Mouse (Mus musculus) gastrocnemius, adult 8-10 months (tissue): Measurements from ENCODE around the gene Galns. TPM values are rescaled to one million over a fixed set of nuclear protein-coding genes. Genes with fewer than 3 reads are reported as not detected.

Experiments used
- DNase-seq, 2 experiments: peaks; one replicate each; pipeline ENCODE4 v3.0.0; 2022; ENCODE audit warnings: low spot score in 2 of 2
- total RNA-seq, 4 experiments: library from RNA; stranded (reverse); gene quantifications; 2 replicates each; pipeline ENCODE4 v1.2.4; 2022

The Galns gene
- total RNA-seq, 4 experiments from 2014 or later: 0.92 to 0.96 (median 0.93) TPM

GRCm38 (mm10) chr8:122568881-122569309 lies 42.4 kb downstream of the Galns start:
- no peak for DNase-seq

GRCm38 (mm10) chr8:122568109-122568504 lies 43.2 kb downstream of the Galns start:
- DNase-seq: no peak

GRCm38 (mm10) chr8:122567361-122568108 lies 43.7 kb downstream of the Galns start, which contains the start of gene Cdt1:
Gene Cdt1, plus strand, starts transcription at chr8:122568015.
- peak; percentile 89 to 93 for DNase-seq

DNA sequence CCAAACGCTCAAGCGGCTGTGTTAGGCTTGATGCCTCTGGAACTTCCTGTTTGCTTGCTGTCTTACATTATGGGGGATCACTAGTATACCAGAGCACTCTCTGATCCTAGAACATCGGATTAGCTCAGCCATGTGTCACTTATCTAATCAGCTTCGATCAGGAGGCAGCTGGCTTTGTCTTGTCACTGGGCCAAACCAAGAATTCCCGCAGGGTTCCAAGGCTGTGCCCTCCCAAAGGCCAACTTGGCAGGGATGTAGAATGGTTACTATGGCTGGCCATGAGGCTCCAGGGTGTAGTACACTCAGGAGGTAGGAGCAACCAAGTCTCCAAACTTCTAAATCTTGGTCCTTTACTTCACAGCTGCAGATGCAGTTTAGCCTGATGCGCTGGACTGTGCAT lies 44.5 kb downstream of the Galns start:
- no peak for DNase-seq

GRCm38 (mm10) chr8:122564363-122565352 lies 46.6 kb downstream of the Galns start:
- DNase-seq: no peak

DNA sequence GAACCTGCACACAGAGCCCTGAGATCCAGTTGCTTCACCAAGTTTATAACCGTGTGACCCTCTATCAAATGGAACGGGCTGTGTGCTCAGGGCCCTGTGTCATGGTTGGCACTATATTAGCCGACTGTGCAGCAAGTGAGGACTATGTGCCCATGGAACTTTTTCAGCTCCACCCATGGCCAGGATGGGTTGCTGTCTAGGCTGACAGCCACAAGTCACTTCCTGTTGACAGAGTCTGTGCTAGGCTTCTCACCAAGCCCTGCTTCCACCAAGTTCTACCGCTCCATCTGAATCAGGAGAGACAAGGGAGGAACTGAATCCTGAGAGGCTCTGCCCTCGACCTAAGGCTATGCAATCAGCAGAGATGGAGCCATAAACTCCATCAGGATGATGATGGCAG lies 50.1 kb downstream of the Galns start:
- no peak for DNase-seq

DNA sequence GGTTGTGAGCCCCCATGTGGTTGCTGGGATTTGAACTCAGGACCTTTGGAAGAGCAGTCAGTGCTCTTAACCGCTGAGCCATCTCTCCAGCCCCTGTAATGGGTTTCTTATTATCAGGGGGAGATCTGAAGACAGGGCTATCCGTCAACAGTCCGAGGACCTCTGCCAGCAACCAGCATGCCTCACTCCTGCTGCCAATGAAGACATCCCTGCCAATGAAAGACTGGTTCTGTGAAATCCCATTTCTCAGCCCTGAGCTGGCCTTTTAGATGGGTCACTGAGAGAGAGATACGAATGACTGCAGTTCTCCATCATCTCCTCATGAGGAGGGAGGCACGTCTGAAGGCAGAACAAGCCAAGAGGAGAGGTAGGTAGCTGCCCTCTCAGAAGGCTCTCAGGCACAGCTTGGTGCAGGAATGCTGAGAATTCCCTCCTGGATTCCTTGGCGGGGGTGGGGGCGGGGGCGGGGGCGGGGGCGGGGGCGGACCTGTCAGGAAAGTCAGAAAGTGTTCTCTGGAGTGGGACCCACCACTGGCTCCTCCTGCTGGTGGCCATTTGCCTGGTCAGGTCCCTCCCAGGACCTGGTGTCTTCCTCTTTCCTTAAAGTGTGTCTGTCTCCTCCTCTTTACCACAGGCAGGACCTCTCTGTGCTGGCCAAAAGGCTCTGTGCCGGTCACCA lies 52.5 kb downstream of the Galns start:
- DNase-seq: no peak

GRCm38 (mm10) chr8:122557248-122558038 lies 53.8 kb downstream of the Galns start:
- DNase-seq: no peak

- DNase-seq: peak in 1 of 2 experiments; percentile 31
These were observed 54.9 kb downstream of the Galns start for GRCm38 (mm10) chr8:122556030-122557009.

DNA sequence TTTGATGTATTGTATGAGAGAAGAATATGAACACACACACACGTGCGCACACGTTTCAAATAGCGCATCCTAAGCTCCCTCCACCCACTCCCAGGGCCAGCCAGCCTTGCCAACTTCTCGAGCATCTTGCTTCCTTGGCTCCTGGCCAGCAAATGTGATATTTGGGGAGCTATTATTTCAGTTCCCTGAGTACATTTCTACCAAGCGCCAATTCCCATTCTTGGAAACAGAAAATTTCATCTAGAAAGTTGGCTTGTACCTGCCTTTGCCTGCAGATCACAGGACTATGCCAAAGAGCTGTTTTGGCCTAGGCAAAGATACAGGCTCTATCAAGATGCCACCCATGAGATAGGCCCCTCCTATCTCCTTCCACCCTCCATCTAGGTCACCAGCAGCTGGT lies 56.5 kb downstream of the Galns start:
- DNase-seq: no peak

DNA sequence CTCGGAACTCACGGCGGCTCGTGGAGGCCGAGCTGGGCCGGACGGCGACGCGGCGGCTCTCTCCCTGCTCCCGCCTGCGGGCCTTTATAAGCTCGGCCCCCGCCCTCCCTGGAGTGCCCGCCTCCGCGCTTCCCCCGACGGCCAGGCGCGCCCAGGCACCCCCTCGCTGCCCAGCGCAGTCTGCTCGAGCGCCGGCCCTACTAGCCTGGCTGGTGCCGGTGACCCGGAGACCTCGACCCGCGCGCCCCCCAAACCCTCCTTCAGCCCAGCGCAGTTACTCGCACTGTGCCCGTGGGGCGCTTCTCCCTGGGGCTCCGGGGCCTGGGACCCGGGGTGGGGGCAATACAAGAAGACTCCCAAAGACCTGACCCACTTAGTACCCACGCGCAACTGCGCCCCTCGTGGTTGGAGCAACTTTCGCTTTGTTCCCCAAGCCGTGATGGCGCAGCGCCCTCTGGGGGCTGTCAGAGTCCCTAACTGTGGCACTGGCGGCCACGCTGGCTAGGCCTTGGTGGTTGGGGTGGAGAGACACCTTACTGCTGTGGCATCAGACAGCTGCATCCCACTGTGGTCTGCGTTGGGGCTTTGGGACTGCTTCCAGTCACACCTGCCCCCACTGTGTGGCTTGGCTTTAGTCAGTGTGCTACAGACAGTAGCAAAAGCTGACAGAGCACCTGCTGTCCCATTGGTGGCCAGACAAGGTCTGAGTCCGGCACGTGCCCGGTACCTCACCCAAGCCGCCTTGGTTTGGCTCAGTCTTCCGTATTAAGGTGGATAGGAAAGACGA lies 59.8 kb downstream of the Galns start, which contains the start of gene Piezo1:
Gene Piezo1 (minus strand): TSS at position 65 of the 787 bp plus-strand sequence.
- DNase-seq: peak; percentile 88 to 89

- DNase-seq: no peak
These were observed 60.3 kb downstream of the Galns start for GRCm38 (mm10) chr8:122550995-122551264.

DNA sequence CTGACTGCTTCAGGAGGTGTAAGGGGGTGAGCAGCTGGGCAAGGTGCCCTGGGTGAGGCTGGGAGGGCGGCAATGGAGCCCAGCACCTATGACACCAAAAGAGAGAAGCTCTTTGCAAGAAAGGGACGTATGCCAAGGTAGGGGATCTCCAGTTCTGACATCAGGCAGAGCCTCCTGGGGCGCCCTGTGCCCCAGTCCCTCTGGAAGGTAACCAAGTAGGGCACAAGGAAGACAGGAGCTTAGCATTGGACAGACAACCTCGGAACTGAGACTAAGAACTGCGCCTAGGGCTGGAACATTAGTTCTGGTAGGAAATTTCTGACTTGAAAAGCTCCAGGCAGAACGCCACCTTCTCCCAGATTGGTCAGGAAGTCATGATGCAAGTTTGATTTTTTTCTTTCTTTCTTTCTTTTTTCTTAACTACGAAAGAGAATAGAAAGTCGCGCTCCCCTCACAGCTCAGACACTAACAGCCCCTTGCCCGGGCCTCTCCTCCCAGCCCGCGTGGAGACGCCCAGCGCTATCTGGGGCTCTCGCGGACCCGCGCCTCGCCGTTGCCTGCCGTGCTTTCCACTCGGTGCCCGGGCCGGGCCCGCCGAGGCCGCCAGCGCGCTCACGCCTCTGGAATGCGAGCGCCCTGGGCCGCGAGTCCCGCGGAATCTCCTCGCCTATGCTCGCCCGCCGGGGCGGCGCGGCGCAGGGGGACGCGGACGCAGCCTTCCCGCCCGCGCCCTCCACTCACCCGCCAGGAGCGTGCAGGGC lies 60.8 kb downstream of the Galns start:
- peak in 1 of 2 experiments; percentile 35 for DNase-seq

GRCm38 (mm10) chr8:122548891-122549439 lies 62.3 kb downstream of the Galns start:
- no peak for DNase-seq

GRCm38 (mm10) chr8:122548331-122548730 lies 62.9 kb downstream of the Galns start:
- DNase-seq: no peak

DNA sequence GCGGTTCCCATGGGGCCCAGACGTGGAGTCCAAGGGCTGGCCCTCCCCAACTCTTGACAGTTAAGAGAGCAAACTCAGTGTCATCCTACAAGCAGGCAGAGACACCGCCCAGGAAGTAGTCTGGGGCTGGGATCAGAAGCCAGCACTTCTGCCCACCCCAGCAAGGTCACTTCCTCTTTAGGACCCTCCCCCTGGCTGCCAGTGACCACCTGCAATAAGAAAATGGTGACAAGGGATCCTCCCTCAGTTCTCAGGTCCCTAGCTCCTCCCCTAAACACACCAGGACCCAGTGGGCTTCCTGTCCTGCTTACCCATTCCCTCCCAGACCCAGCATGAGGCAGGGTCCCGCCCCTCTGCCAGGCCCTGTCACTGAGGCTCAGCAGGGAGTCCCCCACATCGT lies 63.4 kb downstream of the Galns start:
- no peak for DNase-seq

GRCm38 (mm10) chr8:122546811-122547453 lies 64.3 kb downstream of the Galns start:
- peak in 1 of 2 experiments; percentile 43 for DNase-seq
